Mouse (Mus musculus): ENCODE results near the gene Rbpj. TPM values are rescaled to one million over a fixed set of nuclear protein-coding genes. Genes with fewer than 3 reads are reported as not detected.

Rbpj gene
- polyA plus RNA-seq, 2 experiments, result 49.7 to 57.3 TPM

DNA sequence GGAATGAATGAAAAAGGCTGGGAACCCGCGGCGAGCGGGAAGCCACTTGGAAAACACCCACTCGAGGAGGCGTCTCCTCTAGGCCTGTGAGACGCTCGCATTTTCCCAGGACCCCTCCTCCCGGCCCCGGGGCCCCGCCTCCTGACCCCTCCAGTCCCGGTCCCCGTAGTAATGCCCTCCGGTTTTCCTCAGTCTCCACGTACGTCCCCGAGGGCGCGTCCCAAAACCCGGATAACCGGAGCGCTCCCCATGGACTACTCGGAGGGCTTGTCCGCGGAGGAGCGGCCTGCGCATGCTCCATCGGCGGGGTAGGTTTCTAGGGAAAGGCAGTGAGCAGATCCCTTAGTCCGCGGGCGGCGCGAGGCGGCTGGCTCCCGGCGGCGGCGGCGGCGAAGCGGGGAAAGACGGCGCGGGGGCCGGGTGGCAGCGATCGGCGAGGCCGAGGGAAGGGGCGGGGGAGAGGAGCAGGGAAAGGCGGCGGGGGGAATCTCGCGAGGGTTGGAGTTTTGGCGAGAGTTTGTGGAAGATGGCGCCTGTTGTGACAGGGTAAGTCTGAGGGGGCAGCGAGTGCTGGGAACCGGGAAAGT lies 124.3 kb downstream of the Rbpj start:
- Histone ChIP-seq H3K36me3 (ENCODE audit: control insufficient read depth, insufficient read depth, low read length) (no peaks in the 10 kb centered on the region), H3K27ac (replicated peaks; ENCODE audit: low read depth, low read length) (peak overlapping the region; percentile 96), H3K27me3 (ENCODE audit: control insufficient read depth, insufficient read depth, low read length) (no peaks in the 10 kb centered on the region), H3K4me1 (ENCODE audit: control insufficient read depth, insufficient read depth, low read length) (peaks cover 14% of the 10 kb centered on the region; the same call in 1 of the 2 replicates), H3K9ac (ENCODE audit: low read depth, low read length, severe bottlenecking) (peak overlapping the region; percentile 96), H3K4me3 (replicated peaks; ENCODE audit: low read length) (peak overlapping the region; percentile 89), H3K9me3 (ENCODE audit: control insufficient read depth, low read length) (no peaks in the 10 kb centered on the region), H3K4me2 (replicated peaks; ENCODE audit: low read depth, low read length, severe bottlenecking) (peak overlapping the region; percentile 96)
- DNase-seq (ENCODE audit: low spot score), result peak; percentile 96
- 0% methylated on average over 43 of the region's 59 CpGs for WGBS
- TF ChIP-seq POLR2A (IDR thresholded peaks at IDR 0.05; ENCODE audit: borderline replicate concordance, extremely low read depth, insufficient read depth, insufficient read length), result 0 out of 2 replicates have a peak, but pooled peaks have one; percentile 31
- peak; percentile 82 for ATAC-seq (ENCODE audit: low FRiP score, low read depth)

DNA sequence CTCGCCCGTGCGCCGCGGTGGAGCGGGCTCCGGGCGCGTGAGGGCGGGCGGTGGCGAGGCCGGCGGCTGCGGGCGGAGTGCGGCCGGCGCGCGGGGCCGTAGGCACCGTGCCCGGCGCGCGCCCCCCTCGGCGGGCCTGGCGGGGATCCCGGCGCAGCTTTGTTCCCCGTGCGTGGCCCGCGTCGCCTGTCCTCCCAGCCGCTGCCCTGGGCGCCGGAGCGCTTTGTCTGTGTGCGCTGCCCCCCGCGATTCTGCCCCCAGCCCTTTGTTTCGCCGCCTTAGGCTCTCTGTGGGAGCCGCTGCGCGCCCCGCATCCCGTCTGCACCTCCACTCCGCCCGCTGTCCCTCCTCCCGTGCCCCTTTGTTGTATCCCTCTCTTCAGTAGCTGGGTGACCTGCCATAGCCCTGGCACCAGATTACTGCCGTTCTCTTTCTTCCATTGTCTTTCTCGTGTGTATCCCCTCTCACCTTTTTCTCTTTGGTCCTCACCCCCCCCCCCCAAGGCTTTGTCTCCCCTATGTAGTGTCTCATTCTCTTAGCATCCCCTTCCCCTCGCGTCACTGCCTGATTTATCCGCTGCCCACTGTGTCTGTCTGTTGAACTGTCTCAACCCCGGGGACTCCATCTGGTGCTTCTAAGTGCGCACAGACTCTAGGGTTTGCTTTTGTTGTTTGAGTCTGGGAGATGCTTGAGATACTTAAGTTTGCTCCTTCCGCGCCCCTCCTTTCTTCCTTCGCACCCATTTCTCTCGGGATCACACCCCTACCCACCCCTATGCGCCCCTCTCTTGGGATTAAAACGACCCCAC lies 125.1 kb downstream of the Rbpj start:
- no peak for DNase-seq (ENCODE audit: low spot score)
- peak; percentile 0; the same call in 1 of the 2 replicates for ATAC-seq (ENCODE audit: low FRiP score, low read depth)
- H3K9me3 ChIP-seq (ENCODE audit: control insufficient read depth, low read length), result no peaks in the 10 kb centered on the region
- TF ChIP-seq POLR2A (IDR thresholded peaks at IDR 0.05; ENCODE audit: borderline replicate concordance, extremely low read depth, insufficient read depth, insufficient read length), result no peak
- peak overlapping the region; percentile 96 for H3K27ac ChIP-seq (replicated peaks; ENCODE audit: low read depth, low read length)
- H3K4me2 ChIP-seq (replicated peaks; ENCODE audit: low read depth, low read length, severe bottlenecking), result peak overlapping the region; percentile 96
- H3K27me3 ChIP-seq (ENCODE audit: control insufficient read depth, insufficient read depth, low read length), result no peaks in the 10 kb centered on the region
- peaks cover 14% of the 10 kb centered on the region; the same call in 1 of the 2 replicates for H3K4me1 ChIP-seq (ENCODE audit: control insufficient read depth, insufficient read depth, low read length)
- H3K36me3 ChIP-seq (ENCODE audit: control insufficient read depth, insufficient read depth, low read length), result no peaks in the 10 kb centered on the region
- peak overlapping the region; percentile 96 for H3K9ac ChIP-seq (ENCODE audit: low read depth, low read length, severe bottlenecking)
- under 1% methylated on average over 30 of the region's 67 CpGs for WGBS
- peak overlapping the region; percentile 89 for H3K4me3 ChIP-seq (replicated peaks; ENCODE audit: low read length)

DNA sequence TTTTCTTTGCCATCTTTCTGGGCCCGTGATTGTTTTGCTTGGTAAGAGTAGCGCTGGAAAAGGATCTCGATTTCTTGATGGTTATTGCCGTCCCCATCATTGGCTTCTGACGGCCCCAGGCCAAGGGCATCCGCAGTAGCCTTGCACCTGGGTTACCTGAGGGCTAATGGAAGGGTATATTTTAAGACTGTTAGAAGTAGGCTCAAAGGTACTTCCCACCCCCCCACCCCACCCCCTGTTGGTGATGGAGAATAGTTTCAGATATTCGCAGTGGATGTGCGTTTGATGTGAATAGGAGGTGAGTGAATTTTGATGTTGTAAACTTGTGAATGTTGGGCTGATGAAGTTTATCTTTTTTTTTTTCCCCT lies 125.7 kb downstream of the Rbpj start:
- ATAC-seq (ENCODE audit: low FRiP score, low read depth), result no peak
- peaks cover 14% of the 10 kb centered on the region; the same call in 1 of the 2 replicates for H3K4me1 ChIP-seq (ENCODE audit: control insufficient read depth, insufficient read depth, low read length)
- H3K27me3 ChIP-seq (ENCODE audit: control insufficient read depth, insufficient read depth, low read length), result no peaks in the 10 kb centered on the region
- 1% methylated on average over 8 of the region's 8 CpGs for WGBS
- H3K9me3 ChIP-seq (ENCODE audit: control insufficient read depth, low read length), result no peaks in the 10 kb centered on the region
- peak overlapping the region; percentile 96 for H3K9ac ChIP-seq (ENCODE audit: low read depth, low read length, severe bottlenecking)
- no peak for DNase-seq (ENCODE audit: low spot score)
- H3K27ac ChIP-seq (replicated peaks; ENCODE audit: low read depth, low read length), result peak overlapping the region; percentile 96; the same call in 1 of the 2 replicates
- H3K36me3 ChIP-seq (ENCODE audit: control insufficient read depth, insufficient read depth, low read length), result no peaks in the 10 kb centered on the region
- TF ChIP-seq POLR2A (IDR thresholded peaks at IDR 0.05; ENCODE audit: borderline replicate concordance, extremely low read depth, insufficient read depth, insufficient read length), result no peak
- peak overlapping the region; percentile 89 for H3K4me3 ChIP-seq (replicated peaks; ENCODE audit: low read length)
- peak overlapping the region; percentile 96 for H3K4me2 ChIP-seq (replicated peaks; ENCODE audit: low read depth, low read length, severe bottlenecking)

DNA sequence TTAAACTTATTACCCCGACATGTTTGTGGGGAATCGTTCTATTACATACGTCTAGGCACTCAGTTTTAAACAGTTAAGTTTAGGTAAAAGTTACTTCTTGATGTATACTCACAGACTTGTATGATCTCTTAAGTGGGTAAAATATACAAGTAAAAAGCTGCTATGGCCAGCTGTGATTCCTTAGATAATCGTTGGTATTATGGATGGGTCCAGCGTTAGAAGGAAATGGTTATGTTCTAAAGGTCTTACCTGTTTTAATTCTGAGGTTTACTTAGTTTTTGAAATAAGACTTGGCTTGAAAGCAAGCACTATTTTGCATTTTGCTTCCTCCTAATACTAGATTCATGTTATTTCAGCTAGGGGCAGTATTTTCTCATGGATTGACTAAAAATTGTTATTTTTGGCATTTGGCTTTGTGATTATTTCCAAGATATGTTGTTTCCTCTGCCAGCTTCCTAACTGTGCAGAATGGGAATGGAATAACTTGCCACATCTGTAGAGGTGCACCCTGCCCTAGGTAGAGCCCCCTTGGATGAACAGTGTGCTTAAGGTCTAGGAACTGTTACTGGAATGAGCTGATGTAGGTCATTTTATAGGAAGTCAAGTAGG lies 127.2 kb downstream of the Rbpj start:
- no peak overlapping the region for H3K4me3 ChIP-seq (replicated peaks; ENCODE audit: low read length)
- no peaks in the 10 kb centered on the region for H3K27me3 ChIP-seq (ENCODE audit: control insufficient read depth, insufficient read depth, low read length)
- H3K27ac ChIP-seq (replicated peaks; ENCODE audit: low read depth, low read length), result no peak overlapping the region
- no peaks in the 10 kb centered on the region for H3K9me3 ChIP-seq (ENCODE audit: control insufficient read depth, low read length)
- WGBS, result 78% methylated on average over 5 of the region's 5 CpGs
- TF ChIP-seq POLR2A (IDR thresholded peaks at IDR 0.05; ENCODE audit: borderline replicate concordance, extremely low read depth, insufficient read depth, insufficient read length), result no peak
- H3K9ac ChIP-seq (ENCODE audit: low read depth, low read length, severe bottlenecking), result no peak overlapping the region
- H3K4me1 ChIP-seq (ENCODE audit: control insufficient read depth, insufficient read depth, low read length), result peaks cover 19% of the 10 kb centered on the region; the same call in 1 of the 2 replicates
- H3K36me3 ChIP-seq (ENCODE audit: control insufficient read depth, insufficient read depth, low read length), result no peaks in the 10 kb centered on the region
- no peak for DNase-seq (ENCODE audit: low spot score)
- no peak for ATAC-seq (ENCODE audit: low FRiP score, low read depth)
- H3K4me2 ChIP-seq (replicated peaks; ENCODE audit: low read depth, low read length, severe bottlenecking), result no peak overlapping the region; the same call in 1 of the 2 replicates

DNA sequence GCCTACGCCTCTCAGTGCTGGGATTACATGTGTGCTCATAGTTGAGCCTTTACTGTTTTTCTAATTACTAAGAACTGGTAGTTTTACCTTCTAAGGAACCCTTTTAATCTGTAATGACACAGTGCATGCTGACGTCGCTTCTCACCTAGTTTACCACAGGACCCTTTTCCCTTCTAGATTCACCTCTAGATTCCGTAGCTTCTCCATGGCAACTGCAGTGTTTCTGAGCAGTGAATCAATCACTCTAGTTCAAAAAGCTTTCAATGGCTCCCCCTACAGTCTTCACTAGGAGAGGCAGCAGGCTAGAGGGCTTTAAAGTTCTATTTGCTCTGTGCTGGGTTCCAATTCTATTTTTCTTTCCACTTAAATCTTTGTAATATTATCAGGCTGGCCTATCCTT lies 128.3 kb downstream of the Rbpj start:
- 25% methylated on average over 4 of the region's 4 CpGs for WGBS
- no peaks in the 10 kb centered on the region for H3K9me3 ChIP-seq (ENCODE audit: control insufficient read depth, low read length)
- no peaks in the 10 kb centered on the region for H3K36me3 ChIP-seq (ENCODE audit: control insufficient read depth, insufficient read depth, low read length)
- H3K4me2 ChIP-seq (replicated peaks; ENCODE audit: low read depth, low read length, severe bottlenecking), result no peak overlapping the region
- peak; percentile 59 for DNase-seq (ENCODE audit: low spot score)
- no peaks in the 10 kb centered on the region for H3K27me3 ChIP-seq (ENCODE audit: control insufficient read depth, insufficient read depth, low read length)
- no peak overlapping the region for H3K4me3 ChIP-seq (replicated peaks; ENCODE audit: low read length)
- no peak for ATAC-seq (ENCODE audit: low FRiP score, low read depth)
- H3K27ac ChIP-seq (replicated peaks; ENCODE audit: low read depth, low read length), result no peak overlapping the region
- no peak for TF ChIP-seq POLR2A (IDR thresholded peaks at IDR 0.05; ENCODE audit: borderline replicate concordance, extremely low read depth, insufficient read depth, insufficient read length)
- peaks cover 19% of the 10 kb centered on the region; the same call in 1 of the 2 replicates for H3K4me1 ChIP-seq (ENCODE audit: control insufficient read depth, insufficient read depth, low read length)
- H3K9ac ChIP-seq (ENCODE audit: low read depth, low read length, severe bottlenecking), result no peak overlapping the region

All from limb, embryonic 14.5 days (tissue).